Mouse (Mus musculus): ENCODE results near the gene Gm128. TPM values are rescaled to one million over a fixed set of nuclear protein-coding genes. Genes with fewer than 3 reads are reported as not detected.
"Not testable (repeated sequence)": the region's sequence is repeated elsewhere in the genome, so short reads cannot be mapped to it uniquely, and the experiment has no call there.

Gm128 gene
- total RNA-seq, 2 experiments from 2014 or later, result not detected

- intact Hi-C loops (cut with DNase I), result no loop called here
- no peak for DNase-seq (ENCODE audit: low spot score in 2 of 2)
Measured at GRCm38 (mm10) chr3:95213609-95213975, 27.8 kb downstream of the Gm128 start.

GRCm38 (mm10) chr3:95212889-95213608, 28.3 kb downstream of the Gm128 start:
- intact Hi-C loops (cut with DNase I); DNase-seq (ENCODE audit: low spot score in 2 of 2): not testable (repeated sequence)

- intact Hi-C loops (cut with DNase I), result no loop called here
- no peak for DNase-seq (ENCODE audit: low spot score in 2 of 2)
Measured at GRCm38 (mm10) chr3:95210585-95210984, 30.8 kb downstream of the Gm128 start.

- no peak for DNase-seq (ENCODE audit: low spot score in 2 of 2)
- intact Hi-C loops (cut with DNase I), result no loop called here
Measured at GRCm38 (mm10) chr3:95208286-95208685, 33.1 kb downstream of the Gm128 start.

- intact Hi-C loops (cut with DNase I), result no loop called here
Measured at GRCm38 (mm10) chr3:95203880-95204279, 37.5 kb downstream of the Gm128 start.

GRCm38 (mm10) chr3:95200562-95200961, 40.8 kb downstream of the Gm128 start:
- DNase-seq (ENCODE audit: low spot score in 2 of 2), result peak in 1 of 2 experiments; percentile 25
- intact Hi-C loops (cut with DNase I), result no loop called here

More at GRCm38 (mm10) chr3:95203880-95204279, 37.5 kb downstream of the Gm128 start:
- peak; percentile 50 to 57 for DNase-seq (ENCODE audit: low spot score in 2 of 2)

- intact Hi-C loops (cut with DNase I), result no loop called here
Measured at GRCm38 (mm10) chr3:95200132-95200531, 41.3 kb downstream of the Gm128 start.

GRCm38 (mm10) chr3:95199101-95199500, 42.3 kb downstream of the Gm128 start:
- intact Hi-C loops (cut with DNase I), result no loop called here
- no peak for DNase-seq (ENCODE audit: low spot score in 2 of 2)

More at GRCm38 (mm10) chr3:95200132-95200531, 41.3 kb downstream of the Gm128 start:
- DNase-seq (ENCODE audit: low spot score in 2 of 2), result no peak

- intact Hi-C loops (cut with DNase I), result no loop called here
- DNase-seq (ENCODE audit: low spot score in 2 of 2), result no peak
Measured at GRCm38 (mm10) chr3:95195772-95196171, 45.6 kb downstream of the Gm128 start.

GRCm38 (mm10) chr3:95194721-95195135, 46.7 kb downstream of the Gm128 start:
- DNase-seq (ENCODE audit: low spot score in 2 of 2), result no peak
- intact Hi-C loops (cut with DNase I), result no loop called here

Other genes with a start within 250 kb of the Gm128 start
- gene Zfp687, start 226.2 kb downstream of the Gm128 start, total RNA-seq (2021), result 10 to 100 TPM; 21.8 to 22.2 TPM
- gene Psmd4, start 199.0 kb downstream of the Gm128 start, total RNA-seq (2021), result 100 to 1,000 TPM; 149 to 157 TPM
- 10 to 100 TPM; 37.6 to 45.1 TPM for gene Pip5k1a, start 134.7 kb downstream of the Gm128 start, total RNA-seq (2021)
- 10 to 100 TPM; 36.1 to 37.3 TPM for gene Vps72, start 130.6 kb downstream of the Gm128 start, total RNA-seq (2021)
- under 1 TPM; 0.29 to 0.32 TPM for gene Tmod4, start 117.1 kb downstream of the Gm128 start, total RNA-seq (2021)
- gene Scnm1, start 107.6 kb downstream of the Gm128 start, total RNA-seq (2021), result 10 to 100 TPM; 38.8 to 42.8 TPM
- gene Lysmd1, start 107.5 kb downstream of the Gm128 start, total RNA-seq (2021), result 10 to 100 TPM; 19.2 to 20.7 TPM
- 1 to 10 TPM; 1.8 to 3.1 TPM for gene Tnfaip8l2, start 99.2 kb downstream of the Gm128 start, total RNA-seq (2021)
- gene Sema6c, start 81.1 kb downstream of the Gm128 start, total RNA-seq (2021), result 10 to 100 TPM; 40.3 to 40.5 TPM
- 1 to 10 TPM; 7.5 to 7.8 TPM for gene Gabpb2, start 23.7 kb downstream of the Gm128 start, total RNA-seq (2021)
- gene Cdc42se1, start 12.9 kb downstream of the Gm128 start, total RNA-seq (2021), result 10 to 100 TPM; 67.3 to 71.2 TPM
- 100 to 1,000 TPM; 468 to 474 TPM for gene Mllt11, start 9.4 kb downstream of the Gm128 start, total RNA-seq (2021)
- gene Bnipl, start 9.6 kb upstream of the Gm128 start, total RNA-seq (2021), result under 1 TPM in 1 of 2 experiments, not detected in 1; 0.33 TPM
- 10 to 100 TPM; 23.5 to 25.5 TPM for gene Mindy1, start 39.7 kb upstream of the Gm128 start, total RNA-seq (2021)
- gene Prune1, start 40.5 kb upstream of the Gm128 start, total RNA-seq (2021), result 10 to 100 TPM; 31.7 to 32.3 TPM
- under 1 TPM; 0.64 to 0.89 TPM for gene Anxa9, start 65.6 kb upstream of the Gm128 start, total RNA-seq (2021)
- gene Cers2, start 73.2 kb upstream of the Gm128 start, total RNA-seq (2021), result 10 to 100 TPM; 39.1 to 46.8 TPM
- gene Setdb1, start 115.6 kb upstream of the Gm128 start, total RNA-seq (2021), result 10 to 100 TPM; 38.1 to 41.5 TPM
- not detected for gene 4930558C23Rik, start 161.2 kb upstream of the Gm128 start, total RNA-seq (2021)
- gene Arnt, start 192.8 kb upstream of the Gm128 start, total RNA-seq (2021), result 10 to 100 TPM; 32.2 to 36.2 TPM